Mouse (Mus musculus) left cerebral cortex, adult 2 months (tissue): Measurements from ENCODE around the gene Zfhx3. TPM values are rescaled to one million over a fixed set of nuclear protein-coding genes. Genes with fewer than 3 reads are reported as not detected.

Experiments
- DNase-seq, 2 experiments: peaks; one replicate each; pipeline ENCODE4 v3.0.0; 2021 to 2022; ENCODE audit warnings: low spot score in 2 of 2, mixed read lengths in 1 of 2; ENCODE audit errors: extremely low spot score in 1 of 2
- H3K27ac ChIP-seq: fragments of 200-600 bp; 2 replicates; pipeline ENCODE4 v1.8.1; 2022
- H3K4me3 ChIP-seq: fragments of 200-600 bp; 2 replicates; pipeline ENCODE4 v1.8.1; 2022
- CTCF ChIP-seq: fragments of 200-600 bp; IDR thresholded peaks from 2 replicates; pipeline ENCODE4 v1.8.1; 2022; ENCODE audit warnings: antibody characterized with exemption, mild to moderate bottlenecking, moderate library complexity
- intact Hi-C: fragments of 180-260 bp; cut with DNase I; formaldehyde crosslinking; loops from one replicate; pipeline ENCODE4 v1.15.1; 2025
- total RNA-seq, 2 experiments: library from RNA; stranded (reverse); gene quantifications; 2 replicates each; pipeline ENCODE4 v1.2.3; 2021

Zfhx3 gene
- total RNA-seq, 2 experiments from 2014 or later = 5.0 to 5.1 TPM

DNA sequence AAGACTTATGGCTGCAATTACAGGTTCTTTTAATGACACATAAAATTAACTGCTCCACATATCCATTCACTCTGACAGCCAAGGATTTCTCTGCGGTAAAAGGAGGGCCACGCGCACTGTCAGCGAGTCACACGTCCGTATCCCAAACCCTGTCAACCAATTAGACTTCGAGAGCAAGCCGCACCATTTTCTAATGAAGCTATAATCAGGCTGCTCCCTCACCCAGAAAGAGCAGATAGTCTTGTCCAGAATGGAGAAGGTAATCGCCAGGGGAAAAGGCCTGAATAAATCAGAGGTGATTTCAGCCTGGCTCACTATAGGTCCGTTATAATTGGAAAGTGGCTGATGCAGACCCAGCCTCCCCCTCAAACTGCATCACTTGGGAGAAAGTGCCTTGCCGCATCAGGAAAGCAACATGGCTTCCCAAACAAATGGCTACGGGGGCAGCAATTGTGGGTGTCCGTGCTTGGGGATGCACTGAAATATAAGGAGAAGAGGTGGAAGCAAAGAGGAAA lies 494.9 kb downstream of the Zfhx3 start:
- no peak for TF ChIP-seq CTCF
- intact Hi-C loops = no loop called here
- H3K27ac ChIP-seq = no peak overlapping the region
- DNase-seq = no peak
- no peak overlapping the region for H3K4me3 ChIP-seq

DNA sequence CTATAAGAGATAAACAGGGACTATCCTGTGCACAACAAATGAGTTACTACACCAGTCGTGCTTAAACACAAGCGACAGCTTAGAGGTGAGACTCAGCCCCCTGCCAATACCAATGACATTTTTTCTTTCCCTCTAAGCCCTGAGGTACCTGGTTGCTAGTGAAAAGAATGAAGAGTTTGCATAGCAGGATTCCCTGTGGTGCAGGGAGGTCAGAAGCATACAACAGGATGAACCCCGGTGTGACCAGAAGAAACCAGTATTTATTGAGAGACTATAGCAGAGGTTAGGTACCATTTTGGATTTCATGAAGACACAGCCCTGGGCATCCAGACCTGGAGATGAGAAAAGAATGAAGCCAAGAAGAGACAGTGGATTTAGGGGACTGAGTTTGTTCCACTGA lies 498.0 kb downstream of the Zfhx3 start:
- no peak for TF ChIP-seq CTCF
- H3K4me3 ChIP-seq = no peak overlapping the region
- H3K27ac ChIP-seq = no peak overlapping the region
- intact Hi-C loops = no loop called here
- DNase-seq = no peak

DNA sequence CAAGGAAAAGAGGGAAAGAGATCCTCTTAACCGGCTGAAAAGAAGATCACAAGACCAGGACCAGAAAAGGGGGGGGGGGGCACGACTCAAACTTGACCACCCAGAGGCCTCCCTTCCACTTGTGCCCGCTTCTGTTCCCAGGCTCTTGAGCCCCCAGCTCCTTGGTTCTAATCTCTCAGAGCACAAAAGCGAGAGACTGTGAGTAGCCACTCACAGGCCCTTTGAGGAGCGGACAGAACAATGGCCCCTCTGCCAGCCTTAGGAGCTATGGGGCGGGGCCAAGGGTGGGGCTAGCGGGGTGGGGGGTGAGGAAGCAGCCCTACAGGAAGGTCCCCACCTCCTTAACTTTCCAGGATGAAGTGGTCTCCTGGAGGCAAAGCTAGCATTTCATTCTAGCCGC lies 508.4 kb downstream of the Zfhx3 start:
- TF ChIP-seq CTCF = no peak
- H3K27ac ChIP-seq = no peak overlapping the region
- no peak overlapping the region for H3K4me3 ChIP-seq
- no peak for DNase-seq
- intact Hi-C loops = no loop called here

DNA sequence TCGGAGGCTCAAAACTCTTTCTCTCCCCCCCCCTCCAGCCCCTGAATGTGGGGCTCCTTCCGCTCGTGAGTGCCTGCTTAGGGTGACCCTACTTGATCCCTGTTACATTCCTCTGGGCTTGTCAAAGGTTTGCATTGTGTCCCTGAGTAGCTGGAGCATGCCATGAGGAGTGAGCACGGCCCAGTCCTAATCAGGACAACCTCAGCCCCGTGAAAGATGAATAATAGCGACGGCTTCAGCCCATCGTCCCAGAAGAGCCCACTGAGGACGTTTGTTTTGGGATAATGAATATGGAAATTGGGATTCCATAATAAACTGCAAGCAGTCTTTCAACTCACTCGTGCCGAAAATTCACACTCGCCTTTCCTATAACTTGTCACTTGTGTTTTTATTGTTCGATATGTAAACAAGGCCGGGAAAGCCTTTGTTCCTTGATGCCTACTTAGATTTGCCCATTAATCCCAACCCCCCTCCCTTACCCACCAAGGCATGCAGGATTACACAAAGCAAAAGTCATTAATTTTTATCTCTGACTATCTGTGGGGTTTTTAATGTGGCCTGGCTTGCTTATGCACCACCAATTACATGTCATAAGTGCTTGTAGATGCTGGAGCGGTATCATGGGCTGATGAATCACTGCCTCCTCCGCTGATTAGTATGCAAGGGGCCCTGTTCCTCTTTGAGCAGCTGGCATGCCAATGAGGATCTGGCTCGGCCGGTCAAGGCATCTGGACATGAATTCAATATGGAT lies 512.3 kb downstream of the Zfhx3 start:
- intact Hi-C loops = no loop called here
- Histone ChIP-seq H3K27ac (no peak overlapping the region), H3K4me3 (no peak overlapping the region)
- DNase-seq = peak in 1 of 2 experiments; percentile 9
- TF ChIP-seq CTCF = no peak

- no peak overlapping the region for H3K4me3 ChIP-seq
- no peak overlapping the region for H3K27ac ChIP-seq
- no peak for TF ChIP-seq CTCF
- no peak for DNase-seq
- intact Hi-C loops = no loop called here
These were observed 524.2 kb downstream of the Zfhx3 start for GRCm38 (mm10) chr8:108466653-108467052.

GRCm38 (mm10) chr8:108467172-108468035 lies 525.0 kb downstream of the Zfhx3 start:
- DNase-seq = no peak
- TF ChIP-seq CTCF = no peak
- H3K27ac ChIP-seq = no peak overlapping the region
- no peak overlapping the region for H3K4me3 ChIP-seq
- intact Hi-C loops = no loop called here

DNA sequence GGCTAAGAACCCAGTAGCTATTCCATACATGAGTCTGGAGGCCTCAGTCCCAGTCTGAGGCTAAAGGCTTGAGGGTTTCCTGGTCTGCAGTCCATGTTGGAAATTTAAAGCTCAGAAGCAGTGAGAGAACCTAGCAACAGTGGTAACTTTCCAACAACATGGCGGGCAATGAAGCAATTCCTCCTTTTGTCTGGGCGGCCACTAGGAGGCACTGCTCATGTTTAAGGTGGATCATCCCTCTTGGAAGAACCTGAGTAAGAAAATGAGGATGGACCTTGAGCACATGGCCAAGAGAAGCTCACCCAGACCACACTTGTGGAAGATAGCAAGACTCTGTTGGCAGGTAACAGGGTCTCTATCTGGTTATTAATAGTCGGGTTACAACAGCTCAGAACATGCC lies 527.8 kb downstream of the Zfhx3 start:
- H3K27ac ChIP-seq = no peak overlapping the region
- no peak for TF ChIP-seq CTCF
- no peak overlapping the region for H3K4me3 ChIP-seq
- intact Hi-C loops = no loop called here
- DNase-seq = no peak

GRCm38 (mm10) chr8:108474556-108474955 lies 532.1 kb downstream of the Zfhx3 start:
- DNase-seq = no peak
- Histone ChIP-seq H3K27ac (no peak overlapping the region), H3K4me3 (no peak overlapping the region)
- no peak for TF ChIP-seq CTCF
- intact Hi-C loops = no loop called here

DNA sequence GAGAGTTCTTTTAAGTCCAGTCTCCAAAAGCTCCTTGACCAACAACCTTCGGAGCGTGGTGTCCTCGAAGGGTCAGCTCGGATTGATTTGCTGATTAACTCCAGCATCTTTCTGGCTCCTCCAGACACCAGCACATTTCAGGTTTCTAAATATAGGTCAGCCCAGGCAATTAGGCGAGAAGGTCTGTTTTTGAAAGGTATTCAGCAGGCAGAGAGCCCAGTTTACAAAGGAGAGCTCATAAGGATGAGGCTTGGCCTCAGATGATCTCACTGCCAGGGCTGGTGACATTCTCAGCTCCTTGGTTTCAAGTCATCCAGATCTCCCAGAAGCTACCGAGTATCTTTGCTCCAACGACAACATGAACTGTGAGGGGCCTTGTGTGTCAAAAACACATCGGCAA lies 535.7 kb downstream of the Zfhx3 start:
- Histone ChIP-seq H3K4me3 (no peak overlapping the region), H3K27ac (no peak overlapping the region)
- DNase-seq = no peak
- no peak for TF ChIP-seq CTCF
- intact Hi-C loops = no loop called here

GRCm38 (mm10) chr8:108480141-108480540 lies 537.7 kb downstream of the Zfhx3 start:
- intact Hi-C loops = no loop called here
- H3K4me3 ChIP-seq = no peak overlapping the region
- H3K27ac ChIP-seq = no peak overlapping the region
- TF ChIP-seq CTCF = no peak
- no peak for DNase-seq

DNA sequence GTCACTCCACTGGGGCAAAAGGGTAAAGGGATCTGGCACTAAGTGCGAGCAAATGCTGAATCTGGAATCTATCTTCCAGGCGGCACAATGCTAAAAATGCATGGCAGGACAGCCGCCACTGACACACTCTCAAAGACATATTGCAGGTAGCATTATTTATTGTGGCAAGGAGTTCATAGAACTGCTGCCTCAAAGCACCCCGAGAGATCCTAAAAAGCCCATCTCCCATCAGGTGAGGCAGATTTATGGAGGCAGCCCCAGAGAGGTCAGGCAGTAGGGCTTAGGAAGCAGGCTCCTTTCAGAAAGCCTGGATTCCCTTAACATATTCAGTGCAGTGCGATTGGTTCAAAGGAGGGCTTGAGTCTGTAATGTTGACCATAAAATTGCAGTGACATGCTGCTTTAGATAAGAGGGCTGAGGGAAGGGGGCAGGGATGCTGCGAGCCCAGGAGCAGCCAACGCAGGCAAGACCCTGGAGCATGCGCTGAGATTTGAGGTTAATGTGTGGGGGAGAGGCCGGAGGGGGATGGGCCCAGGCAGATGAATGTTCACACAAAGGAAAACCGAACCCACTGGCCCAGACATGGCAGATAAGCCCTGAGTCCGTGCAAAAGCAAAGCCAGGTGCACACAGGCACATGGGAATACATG lies 538.8 kb downstream of the Zfhx3 start:
- no peak for DNase-seq
- TF ChIP-seq CTCF = no peak
- intact Hi-C loops = no loop called here
- no peak overlapping the region for H3K4me3 ChIP-seq
- H3K27ac ChIP-seq = no peak overlapping the region

DNA sequence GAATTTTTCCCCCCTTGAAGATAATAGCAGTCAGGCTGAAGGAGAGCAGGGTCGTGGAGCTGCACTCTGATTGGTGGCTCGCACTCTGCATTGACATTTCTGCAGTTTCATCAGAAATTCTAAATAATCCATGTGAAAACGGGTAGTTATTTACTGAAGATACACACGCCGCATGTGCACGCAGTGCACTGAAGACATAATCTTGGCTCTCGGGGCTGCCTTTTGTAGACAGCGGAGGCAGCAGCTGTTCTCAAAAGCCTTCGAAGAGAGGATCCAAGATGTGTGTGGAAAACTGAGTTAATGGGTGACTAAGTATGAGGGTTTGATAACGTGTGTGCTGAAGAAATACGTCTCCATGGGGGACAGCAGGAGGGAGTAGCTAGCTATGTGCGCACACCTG lies 553.7 kb downstream of the Zfhx3 start:
- TF ChIP-seq CTCF = no peak
- intact Hi-C loops = no loop called here
- no peak overlapping the region for H3K27ac ChIP-seq
- no peak for DNase-seq
- no peak overlapping the region for H3K4me3 ChIP-seq
